Mouse (Mus musculus): ENCODE data around the gene Sh3gl2. TPM values are rescaled to one million over a fixed set of nuclear protein-coding genes. Genes with fewer than 3 reads are reported as not detected.

Sh3gl2 gene
- polyA plus RNA-seq, 1 experiment from 2014 or later, result 0.57 TPM

GRCm38 (mm10) chr4:85404424-85405194, 199.7 kb downstream of the Sh3gl2 start:
- peak; percentile 33 for DNase-seq (ENCODE audit: low spot score)

- DNase-seq (ENCODE audit: low spot score), result no peak
These were observed 200.3 kb downstream of the Sh3gl2 start for GRCm38 (mm10) chr4:85405276-85405675.

GRCm38 (mm10) chr4:85416466-85416865, 211.5 kb downstream of the Sh3gl2 start:
- no peak for DNase-seq (ENCODE audit: low spot score)

- no peak for DNase-seq (ENCODE audit: low spot score)
These were observed 215.5 kb downstream of the Sh3gl2 start for GRCm38 (mm10) chr4:85420429-85420828.

GRCm38 (mm10) chr4:85426211-85426610, 221.3 kb downstream of the Sh3gl2 start:
- DNase-seq (ENCODE audit: low spot score), result no peak

GRCm38 (mm10) chr4:85432786-85433185, 227.9 kb downstream of the Sh3gl2 start:
- no peak for DNase-seq (ENCODE audit: low spot score)

- DNase-seq (ENCODE audit: low spot score), result no peak
These were observed 229.8 kb downstream of the Sh3gl2 start for GRCm38 (mm10) chr4:85434734-85435133.

- no peak for DNase-seq (ENCODE audit: low spot score)
These were observed 233.9 kb downstream of the Sh3gl2 start for GRCm38 (mm10) chr4:85438813-85439212.

- no peak for DNase-seq (ENCODE audit: low spot score)
These were observed 278.7 kb downstream of the Sh3gl2 start for GRCm38 (mm10) chr4:85483586-85483985.

- DNase-seq (ENCODE audit: low spot score), result no peak
These were observed 281.5 kb downstream of the Sh3gl2 start for GRCm38 (mm10) chr4:85486316-85486946.

GRCm38 (mm10) chr4:85505718-85506117, 300.8 kb downstream of the Sh3gl2 start:
- no peak for DNase-seq (ENCODE audit: low spot score)

- no peak for DNase-seq (ENCODE audit: low spot score)
These were observed 302.1 kb downstream of the Sh3gl2 start for GRCm38 (mm10) chr4:85506976-85507375.

- no peak for DNase-seq (ENCODE audit: low spot score)
These were observed 302.6 kb downstream of the Sh3gl2 start for GRCm38 (mm10) chr4:85507491-85507890.

GRCm38 (mm10) chr4:85513288-85513687, 308.4 kb downstream of the Sh3gl2 start:
- no peak for DNase-seq (ENCODE audit: low spot score)

- DNase-seq (ENCODE audit: low spot score), result no peak
These were observed 308.9 kb downstream of the Sh3gl2 start, which contains the start of gene Adamtsl1 for GRCm38 (mm10) chr4:85513792-85514191. Gene Adamtsl1, plus strand, starts transcription at chr4:85514172.

- no peak for DNase-seq (ENCODE audit: low spot score)
These were observed 309.3 kb downstream of the Sh3gl2 start for GRCm38 (mm10) chr4:85514205-85514681.

- DNase-seq (ENCODE audit: low spot score), result no peak
These were observed 322.1 kb downstream of the Sh3gl2 start for GRCm38 (mm10) chr4:85526966-85527566.

- no peak for DNase-seq (ENCODE audit: low spot score)
These were observed 324.9 kb downstream of the Sh3gl2 start for GRCm38 (mm10) chr4:85529852-85530251.

GRCm38 (mm10) chr4:85539677-85540076, 334.8 kb downstream of the Sh3gl2 start:
- DNase-seq (ENCODE audit: low spot score), result no peak

- DNase-seq (ENCODE audit: low spot score), result no peak
These were observed 338.3 kb downstream of the Sh3gl2 start for GRCm38 (mm10) chr4:85543221-85543620.

- no peak for DNase-seq (ENCODE audit: low spot score)
These were observed 349.8 kb downstream of the Sh3gl2 start for GRCm38 (mm10) chr4:85554696-85555095.

GRCm38 (mm10) chr4:85559753-85560152, 354.8 kb downstream of the Sh3gl2 start:
- no peak for DNase-seq (ENCODE audit: low spot score)
